Mouse (Mus musculus) testis, adult 2 months (tissue): ENCODE measurements around the gene Ube2dnl1. TPM values are rescaled to one million over a fixed set of nuclear protein-coding genes. Genes with fewer than 3 reads are reported as not detected.

Source experiments
- H3K27ac ChIP-seq: fragments of 200-500 bp; 2 replicates; pipeline ENCODE4 v1.5.1; 2012; ENCODE audit warnings: low read depth, low read length; ENCODE audit not compliant: control insufficient read depth, insufficient read depth
- H3K27me3 ChIP-seq: fragments of 200-500 bp; 2 replicates; pipeline ENCODE4 v1.6.1; 2012; ENCODE audit warnings: mild to moderate bottlenecking, low read length, moderate library complexity; ENCODE audit not compliant: control insufficient read depth, insufficient read depth
- H3K36me3 ChIP-seq: fragments of 200-500 bp; 2 replicates; pipeline ENCODE4 v1.6.1; 2012; ENCODE audit warnings: mild to moderate bottlenecking, low read length; ENCODE audit not compliant: control insufficient read depth, insufficient read depth
- H3K4me1 ChIP-seq: fragments of 200-500 bp; 2 replicates; pipeline ENCODE4 v1.6.1; 2012; ENCODE audit warnings: low read length; ENCODE audit not compliant: control insufficient read depth, insufficient read depth
- H3K4me3 ChIP-seq: fragments of 200-500 bp; 2 replicates; pipeline ENCODE4 v1.5.1; 2012; ENCODE audit warnings: low read depth, mild to moderate bottlenecking, low read length, moderate library complexity, mixed read lengths; ENCODE audit not compliant: control insufficient read depth
- CTCF ChIP-seq: fragments of 200-500 bp; IDR thresholded peaks from 2 replicates; pipeline ENCODE4 v1.5.1; 2012; ENCODE audit warnings: low read depth, mild to moderate bottlenecking, inconsistent platforms, low read length, moderate library complexity; ENCODE audit not compliant: control insufficient read depth, insufficient read depth, insufficient replicate concordance
- POLR2A ChIP-seq: fragments of 200-500 bp; IDR thresholded peaks from 2 replicates; pipeline ENCODE4 v1.6.1; 2012; ENCODE audit warnings: low read depth, mild to moderate bottlenecking, inconsistent platforms, low read length, moderate library complexity; ENCODE audit not compliant: control insufficient read depth
- polyA plus RNA-seq: library from polyadenylated mRNA; depleted of rRNA; stranded (reverse); fragments of >200 nt; gene quantifications from 2 replicates; pipeline ENCODE4 v1.2.3, GENCODE M21; 2012; rRNA removed

The Ube2dnl1 gene
- polyA plus RNA-seq, result 17.4 and 22.2 TPM in 2 replicates

GRCm38 (mm10) chrX:114904712-114905111 is at the start of gene Ube2dnl1:
Gene Ube2dnl1, plus strand, starts transcription at chrX:114905012.
- H3K4me1 ChIP-seq, result no peaks in the 10 kb centered on the region
- TF ChIP-seq CTCF (no peak), POLR2A (no peak)
- H3K27ac ChIP-seq, result no peak within 1 kb of the TSS
- peak within 1 kb of the TSS; percentile 63 for H3K4me3 ChIP-seq
- no peaks in the 10 kb centered on the region for H3K27me3 ChIP-seq
- H3K36me3 ChIP-seq, result no peaks in the 10 kb centered on the region

- Histone ChIP-seq H3K4me3 (no peak overlapping the region), H3K4me1 (no peaks in the 10 kb centered on the region), H3K27ac (no peak overlapping the region), H3K27me3 (no peaks in the 10 kb centered on the region), H3K36me3 (no peaks in the 10 kb centered on the region)
- TF ChIP-seq CTCF, result no peak
- TF ChIP-seq POLR2A, result no peak
Observed at GRCm38 (mm10) chrX:114895489-114895888, 9.3 kb upstream of the Ube2dnl1 start.

- Histone ChIP-seq H3K4me1 (no peaks in the 10 kb centered on the region), H3K36me3 (no peaks in the 10 kb centered on the region), H3K4me3 (no peak overlapping the region), H3K27ac (no peak overlapping the region), H3K27me3 (no peaks in the 10 kb centered on the region)
- no peak for TF ChIP-seq CTCF
- TF ChIP-seq POLR2A, result no peak
Observed at GRCm38 (mm10) chrX:114897506-114897905, 7.3 kb upstream of the Ube2dnl1 start.

GRCm38 (mm10) chrX:114903391-114903790 is 1.4 kb upstream of the Ube2dnl1 start:
- Histone ChIP-seq H3K36me3 (no peaks in the 10 kb centered on the region), H3K4me1 (no peaks in the 10 kb centered on the region), H3K27me3 (no peaks in the 10 kb centered on the region), H3K4me3 (no peak overlapping the region), H3K27ac (no peak overlapping the region)
- no peak for TF ChIP-seq POLR2A
- TF ChIP-seq CTCF, result no peak

- TF ChIP-seq POLR2A (no peak), CTCF (no peak)
- H3K27me3 ChIP-seq, result no peaks in the 10 kb centered on the region
- H3K4me3 ChIP-seq, result peak within 1 kb of the TSS; percentile 82
- H3K36me3 ChIP-seq, result no peaks in the 10 kb centered on the region
- peak within 1 kb of the TSS; percentile 84; the same call in 1 of the 2 replicates for H3K27ac ChIP-seq
- no peaks in the 10 kb centered on the region for H3K4me1 ChIP-seq
Observed at GRCm38 (mm10) chrX:114907282-114907681, 2.5 kb downstream of the Ube2dnl1 start, which contains the start of gene Ube2dnl2. Gene Ube2dnl2, plus strand, starts transcription at chrX:114907582.

GRCm38 (mm10) chrX:114955066-114955465 is 50.3 kb downstream of the Ube2dnl1 start:
- Histone ChIP-seq H3K4me1 (no peaks in the 10 kb centered on the region), H3K27me3 (no peaks in the 10 kb centered on the region), H3K36me3 (no peaks in the 10 kb centered on the region), H3K27ac (no peak overlapping the region), H3K4me3 (no peak overlapping the region)
- TF ChIP-seq POLR2A, result no peak
- no peak for TF ChIP-seq CTCF

Other genes starting within 250 kb of the Ube2dnl1 start
- 17.0 and 21.0 TPM in 2 replicates for gene Ube2dnl2, start 2.6 kb downstream of the Ube2dnl1 start, polyA plus RNA-seq